Mouse (Mus musculus): ENCODE data around the gene Etv5.
A peak's percentile ranks its signal among the peaks of the same experiment; 100 is the strongest.

Gene Etv5

GRCm38 (mm10) chr16:22439499-22440177, at the start of gene Etv5:
Gene Etv5 (minus strand): TSS chr16:22439719.
- ATAC-seq (ENCODE audit: insufficient number of reproducible peaks, low FRiP score, low TSS enrichment), result peak; percentile 99

- no peak for ATAC-seq (ENCODE audit: insufficient number of reproducible peaks, low FRiP score, low TSS enrichment)
Observed at GRCm38 (mm10) chr16:22483900-22484299, 44.4 kb upstream of the Etv5 start.

- ATAC-seq (ENCODE audit: insufficient number of reproducible peaks, low FRiP score, low TSS enrichment), result no peak
Observed at GRCm38 (mm10) chr16:22479322-22479721, 39.8 kb upstream of the Etv5 start.

GRCm38 (mm10) chr16:22471728-22472127, 32.2 kb upstream of the Etv5 start:
- no peak for ATAC-seq (ENCODE audit: insufficient number of reproducible peaks, low FRiP score, low TSS enrichment)

- peak; percentile 36; the same call in 1 of the 2 replicates for ATAC-seq (ENCODE audit: insufficient number of reproducible peaks, low FRiP score, low TSS enrichment)
Observed at GRCm38 (mm10) chr16:22469385-22469784, 29.9 kb upstream of the Etv5 start.

- no peak for ATAC-seq (ENCODE audit: insufficient number of reproducible peaks, low FRiP score, low TSS enrichment)
Observed at GRCm38 (mm10) chr16:22467111-22467510, 27.6 kb upstream of the Etv5 start.

- no peak for ATAC-seq (ENCODE audit: insufficient number of reproducible peaks, low FRiP score, low TSS enrichment)
Observed at GRCm38 (mm10) chr16:22466381-22466780, 26.9 kb upstream of the Etv5 start.

GRCm38 (mm10) chr16:22462220-22462619, 22.7 kb upstream of the Etv5 start:
- ATAC-seq (ENCODE audit: insufficient number of reproducible peaks, low FRiP score, low TSS enrichment), result no peak

- ATAC-seq (ENCODE audit: insufficient number of reproducible peaks, low FRiP score, low TSS enrichment), result no peak
Observed at GRCm38 (mm10) chr16:22461728-22462127, 22.2 kb upstream of the Etv5 start.

- ATAC-seq (ENCODE audit: insufficient number of reproducible peaks, low FRiP score, low TSS enrichment), result no peak
Observed at GRCm38 (mm10) chr16:22460960-22461359, 21.4 kb upstream of the Etv5 start.

GRCm38 (mm10) chr16:22452082-22452481, 12.6 kb upstream of the Etv5 start:
- no peak for ATAC-seq (ENCODE audit: insufficient number of reproducible peaks, low FRiP score, low TSS enrichment)

GRCm38 (mm10) chr16:22448093-22448492, 8.6 kb upstream of the Etv5 start:
- ATAC-seq (ENCODE audit: insufficient number of reproducible peaks, low FRiP score, low TSS enrichment), result no peak

GRCm38 (mm10) chr16:22444786-22445185, 5.3 kb upstream of the Etv5 start:
- ATAC-seq (ENCODE audit: insufficient number of reproducible peaks, low FRiP score, low TSS enrichment), result no peak

GRCm38 (mm10) chr16:22442202-22442601, 2.7 kb upstream of the Etv5 start:
- no peak for ATAC-seq (ENCODE audit: insufficient number of reproducible peaks, low FRiP score, low TSS enrichment)

GRCm38 (mm10) chr16:22441317-22441716, 1.8 kb upstream of the Etv5 start:
- no peak for ATAC-seq (ENCODE audit: insufficient number of reproducible peaks, low FRiP score, low TSS enrichment)

- ATAC-seq (ENCODE audit: insufficient number of reproducible peaks, low FRiP score, low TSS enrichment), result no peak
Observed at GRCm38 (mm10) chr16:22440269-22440668, 750 bp upstream of the Etv5 start.

- no peak for ATAC-seq (ENCODE audit: insufficient number of reproducible peaks, low FRiP score, low TSS enrichment)
Observed at GRCm38 (mm10) chr16:22438441-22439373, 812 bp downstream of the Etv5 start.

- no peak for ATAC-seq (ENCODE audit: insufficient number of reproducible peaks, low FRiP score, low TSS enrichment)
Observed at GRCm38 (mm10) chr16:22436106-22436505, 3.4 kb downstream of the Etv5 start.

GRCm38 (mm10) chr16:22434530-22434929, 5.0 kb downstream of the Etv5 start:
- ATAC-seq (ENCODE audit: insufficient number of reproducible peaks, low FRiP score, low TSS enrichment), result no peak

- no peak for ATAC-seq (ENCODE audit: insufficient number of reproducible peaks, low FRiP score, low TSS enrichment)
Observed at GRCm38 (mm10) chr16:22433944-22434343, 5.6 kb downstream of the Etv5 start.

- no peak for ATAC-seq (ENCODE audit: insufficient number of reproducible peaks, low FRiP score, low TSS enrichment)
Observed at GRCm38 (mm10) chr16:22431773-22432172, 7.7 kb downstream of the Etv5 start.
